Mouse (Mus musculus) common myeloid progenitor, adult 5-6 weeks (primary cell): Measurements from ENCODE around the gene Efna1. TPM values are rescaled to one million over a fixed set of nuclear protein-coding genes. Genes with fewer than 3 reads are reported as not detected.
A peak's percentile ranks its signal among the peaks of the same experiment; 100 is the strongest.

Experiments
- ATAC-seq: replicated peaks from 2 replicates; pipeline ENCODE4 v1.8.0; 2016; ENCODE audit warnings: low read depth, mild to moderate bottlenecking, moderate TSS enrichment, inconsistent platforms; ENCODE audit not compliant: poor library complexity, severe bottlenecking
- total RNA-seq: library from RNA; stranded (forward); fragments of 200-1000, 187-1606 nt; gene quantifications from 2 replicates; pipeline ENCODE4 v1.2.3, GENCODE M21; 2017

Gene Efna1
- total RNA-seq, 1 experiment from 2014 or later: not detected

DNA sequence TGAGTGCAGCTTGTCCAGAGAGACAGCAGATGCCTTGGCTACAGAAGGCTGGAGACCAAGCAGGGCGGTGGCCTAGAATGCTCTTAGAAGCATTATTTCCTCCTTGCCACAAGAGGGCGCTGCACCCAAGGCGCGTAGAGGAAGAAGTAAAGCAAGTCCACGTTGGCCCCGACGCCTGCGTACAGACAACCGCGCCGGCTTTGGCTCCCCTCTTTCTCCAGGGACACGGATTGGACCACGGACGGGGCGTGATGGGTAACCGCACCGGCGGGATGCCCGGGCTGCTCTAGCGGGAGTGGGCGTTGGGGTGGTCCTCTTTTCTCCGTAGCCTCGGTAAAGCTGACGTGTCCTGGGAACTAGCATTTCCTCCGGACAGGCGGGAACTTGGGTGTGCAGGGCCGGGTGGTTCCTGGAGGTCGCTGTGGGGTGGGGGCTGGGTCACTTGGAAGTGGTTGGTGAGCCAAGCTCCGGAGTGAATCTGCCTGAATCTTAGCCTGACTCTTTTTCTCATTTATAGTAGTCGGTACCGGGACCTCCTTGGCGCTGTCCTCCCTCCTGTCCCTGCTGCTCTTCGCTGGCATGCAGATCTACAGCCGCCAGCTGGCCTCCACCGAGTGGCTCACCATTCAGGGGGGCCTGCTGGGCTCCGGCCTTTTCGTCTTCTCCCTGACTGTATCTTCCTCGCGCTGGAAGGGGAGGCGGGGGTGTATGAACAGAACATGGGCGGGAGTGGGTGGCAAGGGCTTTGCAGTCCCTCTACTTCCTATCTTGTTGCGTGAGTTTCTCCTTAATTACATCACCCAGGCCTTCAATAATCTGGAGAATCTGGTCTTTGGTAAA, 34.5 kb downstream of the Efna1 start, which contains the start of gene Trim46:
Gene Trim46 (minus strand): TSS at position 49 of the 840 bp plus-strand sequence.
- peak; percentile 67 for ATAC-seq

GRCm38 (mm10) chr3:89245688-89246171, 35.2 kb downstream of the Efna1 start, which contains the start of gene Krtcap2:
Gene Krtcap2, plus strand, starts transcription at chr3:89245966.
- no peak for ATAC-seq

DNA sequence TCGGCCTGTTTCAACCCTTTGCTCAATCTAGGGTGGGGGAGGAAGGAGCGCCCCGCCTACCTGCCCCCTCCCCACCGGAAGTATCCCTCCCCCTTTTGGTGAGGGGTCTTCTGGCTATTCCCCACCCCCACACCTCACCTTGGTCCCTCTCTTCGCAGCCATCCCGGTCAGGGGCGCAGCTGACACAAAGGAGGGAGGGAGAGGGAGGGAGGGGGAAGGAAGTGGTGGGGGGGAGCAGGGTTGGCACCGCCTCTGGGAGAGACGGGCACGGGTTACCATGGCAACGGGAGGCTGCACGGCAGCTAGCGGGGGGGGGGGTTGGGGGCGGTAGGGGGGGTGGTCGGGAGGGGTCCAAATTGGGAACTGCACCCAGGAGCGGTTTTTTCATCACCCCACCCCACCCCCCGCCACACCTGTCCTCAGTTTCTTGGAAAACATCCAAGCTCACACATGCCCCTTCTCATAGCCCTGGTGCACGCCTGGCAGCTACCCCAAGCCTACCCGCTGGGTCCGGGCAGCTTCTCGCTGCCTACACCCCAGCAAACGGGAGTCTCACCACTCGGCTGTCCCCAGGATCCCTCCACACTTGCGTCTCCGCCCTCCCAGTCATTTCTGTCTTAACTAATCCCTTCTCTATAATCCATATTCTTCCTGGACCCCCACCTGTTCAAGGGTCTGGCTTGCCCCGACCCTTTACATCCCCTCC, 35.8 kb downstream of the Efna1 start:
- no peak for ATAC-seq

DNA sequence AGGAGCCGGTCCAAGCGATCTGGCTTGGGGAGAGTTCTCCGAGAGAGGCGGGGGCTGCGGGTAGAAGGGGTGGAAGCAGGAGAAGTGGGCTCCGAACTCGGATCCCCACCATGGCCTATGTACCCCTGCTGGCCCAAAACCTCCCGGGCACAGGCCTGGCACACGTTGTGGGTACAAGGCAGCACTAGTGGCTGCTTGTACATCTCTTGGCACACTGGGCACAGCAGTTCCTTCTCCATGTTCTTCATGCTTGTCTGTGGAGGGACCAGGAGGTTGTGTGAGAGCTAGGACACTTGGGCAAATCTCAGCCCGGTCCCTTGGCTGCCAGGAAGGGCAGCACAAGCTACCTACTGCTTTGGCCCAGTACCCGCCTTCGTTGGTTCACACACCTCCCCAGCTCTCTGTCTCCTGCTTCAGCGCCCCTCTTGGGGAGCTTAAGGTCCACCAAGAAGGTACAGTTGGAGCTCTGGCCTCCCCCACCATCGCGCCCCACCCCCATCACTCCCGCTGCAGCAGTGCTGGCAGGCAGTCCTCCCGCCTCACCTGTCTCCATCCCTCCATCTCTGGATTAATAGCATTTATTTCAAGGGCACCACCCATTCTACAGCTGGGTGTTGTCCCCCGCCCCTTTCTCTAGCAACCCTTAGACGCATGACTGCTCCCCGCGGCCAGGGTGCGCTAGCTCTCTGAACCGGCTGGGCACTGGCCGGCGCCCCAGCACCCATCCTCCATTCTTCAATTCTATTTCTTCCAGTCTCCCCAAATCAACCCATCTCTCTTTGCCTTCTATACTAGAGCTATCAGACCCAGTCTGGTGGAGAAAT, 36.6 kb downstream of the Efna1 start:
- ATAC-seq: peak; percentile 17; the same call in 1 of the 2 replicates

- ATAC-seq: peak; percentile 72
Measured at GRCm38 (mm10) chr3:89243609-89244008, 37.3 kb downstream of the Efna1 start.

- peak; percentile 24; the same call in 1 of the 2 replicates for ATAC-seq
Measured at GRCm38 (mm10) chr3:89242331-89242895, 38.5 kb downstream of the Efna1 start.

- ATAC-seq: no peak
Measured at GRCm38 (mm10) chr3:89238494-89238893, 42.4 kb downstream of the Efna1 start.

DNA sequence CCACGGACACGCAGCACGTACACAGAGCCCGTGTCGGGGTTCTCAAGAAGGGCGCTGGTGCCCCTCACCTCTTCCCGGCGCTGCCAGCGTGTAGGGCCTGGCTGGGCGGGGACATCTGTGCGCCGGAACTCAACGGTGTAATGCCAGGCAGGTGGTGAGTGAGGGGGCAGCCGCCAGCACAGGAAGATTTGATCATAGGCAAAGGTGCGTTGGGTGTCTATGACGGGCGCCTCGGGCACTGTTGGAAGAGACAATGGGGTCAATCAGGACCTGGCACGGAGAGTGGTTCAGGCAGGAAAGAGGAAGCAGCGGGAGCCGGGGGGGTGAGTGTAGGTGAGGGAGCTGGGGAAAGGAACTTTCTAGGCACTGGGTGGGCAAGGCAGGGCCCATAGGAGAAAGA, 43.3 kb downstream of the Efna1 start:
- no peak for ATAC-seq

DNA sequence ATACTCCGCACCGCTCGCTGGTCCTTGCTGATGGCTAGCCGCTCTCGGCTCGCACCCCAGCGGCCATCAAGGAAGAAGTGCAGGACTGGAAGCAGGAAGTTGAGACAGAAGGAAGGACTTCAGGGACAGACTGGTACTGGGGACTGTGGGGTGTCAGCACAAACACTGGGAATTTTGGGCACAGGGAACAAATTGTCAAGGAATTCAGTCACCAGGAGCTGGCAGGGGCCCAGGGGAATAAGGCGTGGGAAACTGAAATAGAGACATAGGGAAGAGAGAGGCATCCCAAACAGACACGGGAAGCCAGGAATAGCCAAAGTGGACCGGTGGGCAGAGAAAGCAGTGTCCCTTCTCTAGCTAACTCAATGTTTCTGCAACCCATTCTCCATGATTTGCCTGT, 44.4 kb downstream of the Efna1 start:
- no peak for ATAC-seq

- peak; percentile 81 for ATAC-seq
Measured at GRCm38 (mm10) chr3:89233562-89234110, 47.3 kb downstream of the Efna1 start.

GRCm38 (mm10) chr3:89232614-89233013, 48.3 kb downstream of the Efna1 start:
- no peak for ATAC-seq

GRCm38 (mm10) chr3:89231772-89232275, 49.1 kb downstream of the Efna1 start:
- no peak for ATAC-seq

DNA sequence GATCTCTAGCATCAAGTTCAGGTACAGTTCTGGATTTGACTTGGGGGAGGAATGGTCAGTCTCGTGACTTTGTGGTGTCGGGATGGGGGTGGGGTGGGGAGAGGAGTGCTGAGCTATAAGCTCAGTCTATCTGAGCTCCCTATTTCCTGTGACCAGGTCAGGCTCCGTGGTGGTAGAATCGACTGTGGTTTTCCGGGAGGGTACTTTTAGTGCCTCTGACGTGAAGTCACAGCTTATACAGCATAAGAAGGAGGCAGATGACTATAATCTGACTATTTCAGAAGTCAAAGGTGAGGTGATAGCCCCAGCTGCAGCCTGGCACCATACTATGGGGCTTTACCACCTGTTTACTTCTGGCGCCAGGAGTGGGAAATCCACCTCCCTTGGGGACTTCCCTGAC, 49.6 kb downstream of the Efna1 start:
- ATAC-seq: no peak

DNA sequence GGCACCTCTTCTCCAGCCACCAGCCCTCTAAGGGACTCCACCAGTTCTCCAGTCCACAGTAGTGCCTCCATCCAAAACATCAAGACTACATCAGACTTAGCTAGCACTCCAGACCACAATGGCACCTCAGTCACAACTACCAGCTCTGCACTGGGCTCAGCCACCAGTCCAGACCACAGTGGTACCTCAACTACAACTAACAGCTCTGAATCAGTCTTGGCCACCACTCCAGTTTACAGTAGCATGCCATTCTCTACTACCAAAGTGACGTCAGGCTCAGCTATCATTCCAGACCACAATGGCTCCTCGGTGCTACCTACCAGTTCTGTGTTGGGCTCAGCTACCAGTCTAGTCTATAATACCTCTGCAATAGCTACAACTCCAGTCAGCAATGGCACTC, 50.4 kb downstream of the Efna1 start:
- ATAC-seq: no peak

DNA sequence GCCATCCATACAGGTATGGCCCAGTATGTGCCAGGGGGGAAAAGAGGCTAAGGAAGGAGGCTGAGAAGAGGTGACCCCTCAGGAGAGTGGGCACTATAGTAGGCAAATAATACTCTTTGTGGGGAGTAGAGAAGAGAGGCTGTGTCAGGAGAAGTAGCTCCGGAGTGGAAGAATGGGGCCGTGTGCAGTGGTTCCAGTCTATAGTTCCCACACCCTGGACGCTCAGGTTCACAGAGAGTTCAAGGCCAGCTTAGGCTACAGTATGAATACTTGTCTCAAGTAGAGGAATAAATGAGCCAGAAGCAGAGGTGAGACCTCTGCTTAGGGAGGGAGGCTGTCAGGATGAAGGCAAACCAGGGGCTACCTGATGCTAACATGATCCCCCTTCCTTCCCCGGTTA, 51.7 kb downstream of the Efna1 start:
- no peak for ATAC-seq

DNA sequence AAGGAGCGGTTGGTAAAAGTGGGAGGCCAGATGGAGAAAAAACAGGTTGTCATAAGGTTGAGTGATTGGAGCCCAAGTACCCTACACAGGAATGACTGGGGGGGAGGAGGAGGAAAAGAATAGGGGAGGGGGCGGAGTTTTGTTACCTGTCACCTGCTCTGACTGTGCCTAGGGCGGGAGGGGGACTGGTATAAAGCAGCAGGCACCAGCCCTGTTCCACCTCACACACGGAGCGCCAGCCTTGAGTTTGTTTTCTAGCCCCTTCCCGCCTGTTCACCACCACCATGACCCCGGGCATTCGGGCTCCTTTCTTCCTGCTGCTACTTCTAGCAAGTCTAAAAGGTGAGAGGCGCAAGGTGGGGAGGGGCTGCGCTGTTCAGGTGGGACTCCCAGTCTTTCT, 52.1 kb downstream of the Efna1 start, which contains the start of gene Muc1:
Gene Muc1 (plus strand): TSS at position 222 of the 400 bp plus-strand sequence.
- ATAC-seq: no peak

DNA sequence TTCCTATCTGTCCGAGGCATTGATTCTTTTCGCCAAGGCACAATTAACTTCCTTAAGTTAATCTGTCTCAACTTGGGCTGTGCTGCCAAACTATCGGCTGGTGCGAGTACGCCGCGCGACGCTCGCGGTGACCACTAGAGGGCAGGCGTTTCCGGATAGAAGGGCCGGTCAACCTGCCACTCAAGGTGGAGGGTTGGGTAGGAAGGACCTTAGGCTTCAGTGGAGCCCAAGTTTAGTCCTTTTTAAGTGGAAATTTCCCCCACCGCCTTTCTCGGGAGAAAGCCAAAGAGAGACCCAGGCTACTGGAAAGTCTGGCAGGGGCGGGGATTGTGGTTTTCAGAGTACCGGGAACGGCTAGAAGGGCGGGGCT, 52.8 kb downstream of the Efna1 start:
- ATAC-seq: peak; percentile 82

DNA sequence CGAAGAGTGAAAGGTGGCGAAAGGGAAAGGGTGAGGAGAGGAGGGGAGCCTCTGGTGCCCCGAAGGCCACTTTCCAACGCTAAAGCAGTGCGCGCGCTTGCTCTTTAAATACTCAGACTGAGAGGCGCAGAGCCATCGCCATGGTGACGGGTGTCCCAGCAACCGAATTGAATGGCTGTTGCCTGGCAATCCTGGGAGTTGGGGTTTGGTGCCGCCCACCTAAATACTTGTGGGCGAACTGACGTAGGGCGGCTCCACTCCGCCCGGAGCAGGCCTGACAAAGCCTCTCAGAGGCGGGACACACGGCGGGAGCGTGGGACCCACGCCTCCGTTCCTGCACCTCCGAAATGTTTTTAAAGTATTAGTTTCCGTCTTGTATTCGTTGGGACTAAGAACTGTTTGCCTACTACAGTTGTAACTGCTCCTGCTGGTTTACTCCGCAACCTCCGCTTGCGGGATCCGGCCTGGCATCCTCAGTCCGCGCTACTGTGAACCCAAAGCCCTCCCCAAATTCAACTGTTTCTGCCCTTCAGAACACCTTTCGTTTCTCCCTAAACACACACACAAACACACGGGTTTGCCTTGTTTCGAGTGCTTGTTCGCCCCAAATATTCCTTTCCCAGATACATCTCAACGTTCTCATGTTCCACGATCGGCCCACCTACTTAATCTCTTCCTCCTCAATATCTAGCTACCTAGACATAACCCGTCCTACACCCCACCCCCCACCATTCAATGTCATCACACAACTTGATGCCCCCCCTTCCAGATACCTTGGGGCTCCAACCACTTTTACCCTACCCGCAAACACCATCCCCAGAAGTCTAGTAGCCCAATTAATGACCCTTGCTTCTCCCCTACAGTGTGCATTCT, 53.4 kb downstream of the Efna1 start:
- ATAC-seq: peak; percentile 65
